ENCODE assay signal across 9 mouse cellular contexts in the genomic region with DNA sequence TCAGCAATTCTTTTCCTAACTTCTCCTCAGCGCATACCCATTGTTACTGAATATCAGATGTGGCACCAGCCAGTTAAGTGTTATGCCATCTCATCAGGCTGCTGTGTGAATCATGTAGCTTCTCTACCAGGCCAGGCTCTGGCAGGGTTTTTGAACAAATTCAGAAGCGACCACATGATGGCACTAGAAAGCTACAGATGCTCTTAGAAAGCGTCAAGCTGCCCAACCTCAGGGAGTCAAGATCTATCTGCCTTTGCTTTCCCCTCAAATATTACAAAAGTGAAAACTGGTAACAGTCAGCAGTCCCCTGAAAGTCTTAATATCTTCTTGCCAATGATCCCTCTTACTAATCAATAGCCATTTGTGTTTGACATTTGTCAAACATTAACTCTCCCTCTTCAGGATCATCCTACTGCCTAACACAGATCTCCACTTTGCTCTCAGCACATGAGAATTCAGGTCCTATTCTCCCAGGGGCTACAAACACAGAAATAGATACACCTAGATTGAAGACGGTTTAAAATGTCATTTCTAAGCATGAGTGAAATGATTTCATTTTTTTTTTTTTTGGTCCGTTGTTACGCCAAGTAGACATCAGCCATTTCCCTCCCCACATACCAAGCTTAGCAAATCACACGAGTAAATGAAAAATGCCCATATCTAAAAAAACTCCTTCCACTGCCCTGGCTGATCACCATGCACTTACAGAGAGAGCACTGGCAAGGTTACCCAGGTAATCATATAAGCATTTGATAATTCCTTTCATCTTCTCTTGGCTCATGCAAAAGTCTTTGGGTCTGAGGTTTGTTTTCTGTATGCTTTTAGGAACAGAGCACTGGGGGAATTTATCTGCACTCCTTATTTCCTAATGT.
DNase-seq lines count a peak whose midpoint lies in the region; ATAC-seq lines count a peak whose summit lies in the region.
"Had no signal": no experiment of that assay in that cellular context is flagged by ENCODE, and none has a peak within 500 bp of the region (broad histone marks: within the 10 kb centered on the region; RNA-seq: fewer than 3 reads in every experiment).

No protein-coding gene starts in this region.

- no peak overlapping the region for H3K9ac ChIP-seq in liver, embryonic 16.5 days (ENCODE audit: low read depth, low read length)
- H3K9ac ChIP-seq in neural tube, embryonic 14.5 days (replicated peaks; ENCODE audit: low read depth, low read length): no peak overlapping the region

- no peak overlapping the region for H3K4me2 ChIP-seq in liver, embryonic 16.5 days (ENCODE audit: low read depth, low read length)
- H3K4me2 ChIP-seq in neural tube, embryonic 14.5 days (ENCODE audit: low read depth, low read length): no peak overlapping the region

- peak; percentile 63; the same call in 1 of the 2 replicates for ATAC-seq in liver, embryonic 16.5 days (ENCODE audit: low read depth)
- ATAC-seq in neural tube, embryonic 14.5 days (ENCODE audit: low read depth): peak; percentile 92

- H3K4me1 ChIP-seq in liver, embryonic 16.5 days (ENCODE audit: control insufficient read depth, low read depth, low read length): no peaks in the 10 kb centered on the region
- H3K4me1 ChIP-seq in neural tube, embryonic 14.5 days (ENCODE audit: control insufficient read depth, insufficient read depth, low read length): no peaks in the 10 kb centered on the region

- H3K9me3 ChIP-seq in liver, embryonic 16.5 days (replicated peaks; ENCODE audit: control insufficient read depth, low read length): no peaks in the 10 kb centered on the region
- no peaks in the 10 kb centered on the region for H3K9me3 ChIP-seq in neural tube, embryonic 14.5 days (ENCODE audit: control insufficient read depth, low read length)

- WGBS in liver, embryonic 16.5 days (ENCODE audit: insufficient replicate concordance): 35% methylated on average over 7 of the region's 7 CpGs
- WGBS in neural tube, embryonic 14.5 days: 49% methylated on average over 7 of the region's 7 CpGs

- H3K36me3 ChIP-seq in liver, embryonic 16.5 days (ENCODE audit: control insufficient read depth, insufficient read depth): no peaks in the 10 kb centered on the region
- H3K36me3 ChIP-seq in neural tube, embryonic 14.5 days (ENCODE audit: control insufficient read depth, insufficient read depth, low read length): no peaks in the 10 kb centered on the region

- H3K27ac ChIP-seq in liver, embryonic 16.5 days (ENCODE audit: low read length): no peak overlapping the region
- no peak overlapping the region for H3K27ac ChIP-seq in neural tube, embryonic 14.5 days (ENCODE audit: low read depth, low read length)

- no peaks in the 10 kb centered on the region for H3K27me3 ChIP-seq in liver, embryonic 16.5 days (ENCODE audit: control insufficient read depth, insufficient read depth, low read depth, low read length)
- H3K27me3 ChIP-seq in neural tube, embryonic 14.5 days (ENCODE audit: control insufficient read depth, insufficient read depth, low read length): no peaks in the 10 kb centered on the region

- intact Hi-C loops in heart, postnatal 10 days (cut with DNase I): loop anchor here (1.0 to 5.0 kb wide), 2 partner anchors 214 to 1904 kb away; a partner anchor contains a TSS

- H3K4me3 ChIP-seq in liver, embryonic 16.5 days (ENCODE audit: low read depth, low read length): no peak overlapping the region
- no peak overlapping the region for H3K4me3 ChIP-seq in neural tube, embryonic 14.5 days (ENCODE audit: low read depth, low read length)
- H3K4me3 ChIP-seq: erythroblast, embryonic 14.5 days had no signal

- DNase-seq in CD4-positive, CD25-positive, alpha-beta regulatory T cell, adult 2 months (ENCODE audit: low read depth, low spot score): peak; percentile 71
- peak; percentile 41 to 91 for DNase-seq in adrenal gland, adult (ENCODE audit: inconsistent age in 2 of 2, low spot score in 1 of 2)
- DNase-seq in embryo, embryonic 11 days: peak; percentile 78
- peak; percentile 76 to 82 for DNase-seq in heart, postnatal 10 days
- DNase-seq in layer of hippocampus, adult 11-12 months (ENCODE audit: low spot score): peak; percentile 67
- DNase-seq in thymus, postnatal 14 days: peak; percentile 59
